Mouse (Mus musculus) C2C12 (cell line): Measurements from ENCODE around the gene Sipa1l3.

Experiments
- CEBPB ChIP-seq: IDR thresholded peaks from one replicate; pipeline ENCODE4 v1.6.1; 2011; ENCODE audit warnings: low read depth, mild to moderate bottlenecking, control low read depth, moderate library complexity
- CTCF ChIP-seq: IDR thresholded peaks from one replicate; pipeline ENCODE4 v1.5.1; 2011; ENCODE audit not compliant: control insufficient read depth, insufficient read depth, insufficient read length
- FOSL1 ChIP-seq: IDR thresholded peaks from one replicate; pipeline ENCODE4 v1.8.0; 2011; ENCODE audit warnings: mild to moderate bottlenecking, low read length; ENCODE audit not compliant: poor library complexity, insufficient read depth, severe bottlenecking
- MAX ChIP-seq: IDR thresholded peaks from one replicate; pipeline ENCODE4 v1.6.1; 2011; ENCODE audit warnings: mild to moderate bottlenecking, control low read depth
- MYOG ChIP-seq: IDR thresholded peaks from one replicate; pipeline ENCODE4 v1.6.1; 2011; ENCODE audit not compliant: control insufficient read depth, insufficient read length; ENCODE audit errors: extremely low read depth
- USF1 ChIP-seq: IDR thresholded peaks from one replicate; pipeline ENCODE4 v1.6.1; 2011; ENCODE audit warnings: low read depth, mild to moderate bottlenecking, control low read depth, moderate library complexity

- no peak for TF ChIP-seq CTCF
- no peak for TF ChIP-seq FOSL1
- no peak for TF ChIP-seq USF1
- TF ChIP-seq MAX = no peak
- no peak for TF ChIP-seq MYOG
- TF ChIP-seq CEBPB = no peak
These were observed 37.8 kb upstream of the Sipa1l3 start for GRCm38 (mm10) chr7:29556283-29556682.
